Mouse (Mus musculus) midbrain, embryonic 16.5 days (tissue): ENCODE results near the gene Pkd1l1. TPM values are rescaled to one million over a fixed set of nuclear protein-coding genes. Genes with fewer than 3 reads are reported as not detected.
A peak's percentile ranks its signal among the peaks of the same experiment; 100 is the strongest.

Experiments
- ATAC-seq: fragments of 200-750 bp; cut with Nextera tagmentation; 2 replicates; pipeline ENCODE4 v1.8.0; 2017; ENCODE audit warnings: moderate TSS enrichment
- H3K27ac ChIP-seq: fragments of 300-500 bp; sonication (generic); 2 replicates; pipeline ENCODE4 v1.5.1; 2014; ENCODE audit warnings: mild to moderate bottlenecking, low read length, mixed read lengths
- H3K27me3 ChIP-seq: fragments of 300-500 bp; sonication (generic); 2 replicates; pipeline ENCODE4 v1.6.1; 2014; ENCODE audit warnings: low read depth, low read length, mixed read lengths; ENCODE audit not compliant: control insufficient read depth, insufficient read depth
- H3K36me3 ChIP-seq: fragments of 300-500 bp; sonication (generic); 2 replicates; pipeline ENCODE4 v1.6.1; 2014; ENCODE audit warnings: mild to moderate bottlenecking, low read length, moderate library complexity, mixed read lengths; ENCODE audit not compliant: control insufficient read depth, insufficient read depth
- H3K4me1 ChIP-seq: fragments of 300-500 bp; sonication (generic); 2 replicates; pipeline ENCODE4 v1.6.1; 2014; ENCODE audit warnings: mild to moderate bottlenecking, low read length, mixed read lengths; ENCODE audit not compliant: control insufficient read depth, insufficient read depth
- H3K4me2 ChIP-seq: fragments of 300-500 bp; sonication (generic); 2 replicates; pipeline ENCODE4 v1.6.1; 2014; ENCODE audit warnings: mild to moderate bottlenecking, low read length, mixed read lengths
- H3K4me3 ChIP-seq: fragments of 300-500 bp; sonication (generic); 2 replicates; pipeline ENCODE4 v1.5.1; 2014; ENCODE audit warnings: low read depth, mild to moderate bottlenecking, low read length, moderate library complexity, mixed read lengths
- H3K9ac ChIP-seq: fragments of 300-500 bp; sonication (generic); 2 replicates; pipeline ENCODE4 v1.6.1; 2014; ENCODE audit warnings: low read depth, low read length, mixed read lengths
- H3K9me3 ChIP-seq: fragments of 300-500 bp; sonication (generic); replicated peaks from 2 replicates; pipeline ENCODE4 v1.6.1; 2014; ENCODE audit warnings: mild to moderate bottlenecking, low read length, mixed read lengths; ENCODE audit not compliant: control insufficient read depth, poor library complexity, severe bottlenecking
- WGBS: fragments of 180-500 bp; shearing (Covaris S2); extraction: QIAGEN DNeasy Blood & Tissue Kit; methylation state at CpG from one replicate; pipeline ENCODE4 v1.1.7; 2014; 5-methylcytosine and 5-hydroxymethylcytosine counted together
- polyA plus RNA-seq: library from polyadenylated mRNA; unstranded; fragments of >200 nt; fragmentation: Nextera tagmentation; extraction: Ambion mirVana; gene quantifications from 2 replicates; pipeline ENCODE4 v1.2.1, GENCODE M21; 2015

Pkd1l1 gene
- polyA plus RNA-seq, 1 experiment from 2014 or later: 0.20 TPM

GRCm38 (mm10) chr11:8955678-8956077 lies 17.4 kb downstream of the Pkd1l1 start:
- WGBS: 5% methylated on average over 1 of the region's 1 CpGs
- Histone ChIP-seq H3K4me3 (no peak overlapping the region), H3K27me3 (no peaks in the 10 kb centered on the region), H3K4me2 (no peak overlapping the region), H3K9me3 (no peaks in the 10 kb centered on the region), H3K36me3 (no peaks in the 10 kb centered on the region), H3K9ac (no peak overlapping the region), H3K4me1 (no peaks in the 10 kb centered on the region), H3K27ac (no peak overlapping the region)
- peak; percentile 70 for ATAC-seq

- ATAC-seq: peak; percentile 46; the same call in 1 of the 2 replicates
- no peaks in the 10 kb centered on the region for H3K36me3 ChIP-seq
- no peak overlapping the region for H3K27ac ChIP-seq
- 63% methylated on average over 6 of the region's 6 CpGs for WGBS
- no peak overlapping the region for H3K4me3 ChIP-seq
- H3K4me1 ChIP-seq: no peaks in the 10 kb centered on the region
- no peak overlapping the region for H3K4me2 ChIP-seq
- H3K27me3 ChIP-seq: no peaks in the 10 kb centered on the region
- H3K9ac ChIP-seq: no peak overlapping the region
- H3K9me3 ChIP-seq: no peaks in the 10 kb centered on the region
Observed at GRCm38 (mm10) chr11:8949765-8950430, 23.2 kb downstream of the Pkd1l1 start.

- no peaks in the 10 kb centered on the region for H3K36me3 ChIP-seq
- ATAC-seq: no peak
- H3K4me1 ChIP-seq: no peaks in the 10 kb centered on the region
- no peak overlapping the region for H3K4me2 ChIP-seq
- no peaks in the 10 kb centered on the region for H3K27me3 ChIP-seq
- no peaks in the 10 kb centered on the region for H3K9me3 ChIP-seq
- WGBS: 80% methylated on average over 3 of the region's 3 CpGs
- H3K27ac ChIP-seq: no peak overlapping the region
- H3K4me3 ChIP-seq: no peak overlapping the region
- no peak overlapping the region for H3K9ac ChIP-seq
Observed at GRCm38 (mm10) chr11:8948871-8949270, 24.2 kb downstream of the Pkd1l1 start.

- Histone ChIP-seq H3K4me1 (no peaks in the 10 kb centered on the region), H3K27me3 (no peaks in the 10 kb centered on the region), H3K9me3 (no peaks in the 10 kb centered on the region), H3K9ac (no peak overlapping the region), H3K36me3 (no peaks in the 10 kb centered on the region), H3K27ac (no peak overlapping the region), H3K4me2 (no peak overlapping the region), H3K4me3 (no peak overlapping the region)
- 82% methylated on average over 4 of the region's 4 CpGs for WGBS
- ATAC-seq: no peak
Observed at GRCm38 (mm10) chr11:8944114-8944513, 29.0 kb downstream of the Pkd1l1 start.

- Histone ChIP-seq H3K9ac (no peak overlapping the region), H3K4me1 (no peaks in the 10 kb centered on the region), H3K4me2 (no peak overlapping the region), H3K36me3 (no peaks in the 10 kb centered on the region), H3K9me3 (no peaks in the 10 kb centered on the region), H3K27ac (no peak overlapping the region), H3K4me3 (no peak overlapping the region), H3K27me3 (no peaks in the 10 kb centered on the region)
- ATAC-seq: no peak
- WGBS: 80% methylated on average over 2 of the region's 2 CpGs
Observed at GRCm38 (mm10) chr11:8942446-8942845, 30.6 kb downstream of the Pkd1l1 start.

- Histone ChIP-seq H3K4me3 (no peak overlapping the region), H3K36me3 (no peaks in the 10 kb centered on the region), H3K4me1 (no peaks in the 10 kb centered on the region), H3K27me3 (no peaks in the 10 kb centered on the region), H3K9me3 (no peaks in the 10 kb centered on the region), H3K4me2 (no peak overlapping the region), H3K9ac (no peak overlapping the region), H3K27ac (no peak overlapping the region)
- WGBS: 85% methylated on average over 9 of the region's 9 CpGs
- ATAC-seq: no peak
Observed at GRCm38 (mm10) chr11:8936431-8937110, 36.5 kb downstream of the Pkd1l1 start.

- no peak overlapping the region for H3K4me3 ChIP-seq
- H3K4me1 ChIP-seq: peaks cover 3% of the 10 kb centered on the region; the same call in 1 of the 2 replicates
- peak overlapping the region; percentile 64 for H3K27ac ChIP-seq
- no peaks in the 10 kb centered on the region for H3K9me3 ChIP-seq
- H3K9ac ChIP-seq: no peak overlapping the region
- no peaks in the 10 kb centered on the region for H3K27me3 ChIP-seq
- 43% methylated on average over 8 of the region's 8 CpGs for WGBS
- peak overlapping the region; percentile 33; the same call in 1 of the 2 replicates for H3K4me2 ChIP-seq
- H3K36me3 ChIP-seq: no peaks in the 10 kb centered on the region
- ATAC-seq: peak; percentile 95
Observed at GRCm38 (mm10) chr11:8916081-8916671, 56.9 kb downstream of the Pkd1l1 start.

- Histone ChIP-seq H3K9ac (no peak overlapping the region), H3K4me3 (no peak overlapping the region), H3K36me3 (no peaks in the 10 kb centered on the region), H3K9me3 (no peaks in the 10 kb centered on the region), H3K27ac (no peak overlapping the region), H3K4me2 (no peak overlapping the region), H3K27me3 (no peaks in the 10 kb centered on the region), H3K4me1 (no peaks in the 10 kb centered on the region)
- 91% methylated on average over 4 of the region's 4 CpGs for WGBS
- ATAC-seq: no peak
Observed at GRCm38 (mm10) chr11:8882793-8883192, 90.3 kb downstream of the Pkd1l1 start.

- H3K9ac ChIP-seq: no peak overlapping the region
- ATAC-seq: no peak
- 67% methylated on average over 2 of the region's 2 CpGs for WGBS
Observed at GRCm38 (mm10) chr11:8881521-8881920, 91.5 kb downstream of the Pkd1l1 start.

More at GRCm38 (mm10) chr11:8881521-8881920, 91.5 kb downstream of the Pkd1l1 start:
- Histone ChIP-seq H3K4me3 (no peak overlapping the region), H3K27me3 (no peaks in the 10 kb centered on the region), H3K4me1 (no peaks in the 10 kb centered on the region), H3K4me2 (no peak overlapping the region), H3K9me3 (no peaks in the 10 kb centered on the region), H3K36me3 (no peaks in the 10 kb centered on the region), H3K27ac (no peak overlapping the region)
